Mouse (Mus musculus) MEL (cell line): ENCODE measurements at regions not wholly inside any gene's neighbourhood (a gene's known extent, or its start where the extent isn't known, plus 50 kb on each side); places are given as distances from the start of the nearest gene placed in this dataset.

Source experiments
- EP300 ChIP-seq, 2 experiments: IDR thresholded peaks; 2 replicates each; pipeline ENCODE4 v1.6.1; 2011; ENCODE audit warnings: improper control_type of control experiment in 2 of 2, low read length in 2 of 2, low read depth in 1 of 2, mild to moderate bottlenecking in 1 of 2
- POLR2AphosphoS2 ChIP-seq: IDR thresholded peaks from 2 replicates; pipeline ENCODE4 v1.6.1; 2011; ENCODE audit warnings: low read length, improper control_type of control experiment
- RAD21 ChIP-seq: IDR thresholded peaks from 2 replicates; pipeline ENCODE4 v1.6.1; 2011; ENCODE audit warnings: mild to moderate bottlenecking, low read depth, low read length, improper control_type of control experiment
- ZNF384 ChIP-seq: IDR thresholded peaks from 2 replicates; pipeline ENCODE4 v1.6.1; 2012; ENCODE audit warnings: low read depth, mild to moderate bottlenecking, inconsistent platforms, low read length, improper control_type of control experiment

GRCm38 (mm10) chr1:128798721-128799120, 206.6 kb upstream of the Cxcr4 start:
- TF ChIP-seq EP300 (IDR thresholded peaks at IDR 0.05; ENCODE audit: low read depth in 1 of 2, low read length in 2 of 2) (no peak), ZNF384 (no peak), POLR2AphosphoS2 (no peak), RAD21 (no peak)
